Mouse (Mus musculus) embryonic stem cell, embryonic (primary cell): ENCODE results near the gene Tenm4.

Experiments
- CTCF ChIA-PET, 4 experiments: fragments of 300-600 bp in 2 of 4; fragments of 350-600 bp in 2 of 4; sonication (Branson Sonifier 250); formaldehyde crosslinking; loops; one replicate each; lab custom pipeline; 2022; ENCODE audit warnings: inconsistent platforms in 2 of 4; lab: Charles Lee
- POLR2A ChIA-PET, 4 experiments: fragments of 300-600 bp in 2 of 4; fragments of 350-600 bp in 2 of 4; sonication (Branson Sonifier 250); formaldehyde crosslinking; loops; one replicate each; lab custom pipeline; 2022; ENCODE audit warnings: antibody characterized with exemption in 4 of 4, inconsistent platforms in 1 of 4; lab: Charles Lee

Tenm4 gene

GRCm38 (mm10) chr7:96708968-96709367 is 537.9 kb downstream of the Tenm4 start:
- ChIA-PET POLR2A (no interaction called here), CTCF (no interaction called here)

- ChIA-PET CTCF (interaction anchor here in 1 of 4 experiments (0.6 kb wide), 1 partner anchor 52 kb away, joined by 3 read pairs; no protein-coding TSS in a partner anchor), POLR2A (interaction anchor here in 1 of 4 experiments (1.1 kb wide), 1 partner anchor 28 kb away, joined by 3 read pairs; no protein-coding TSS in a partner anchor)
These were observed 538.8 kb downstream of the Tenm4 start for GRCm38 (mm10) chr7:96709891-96710290.

DNA sequence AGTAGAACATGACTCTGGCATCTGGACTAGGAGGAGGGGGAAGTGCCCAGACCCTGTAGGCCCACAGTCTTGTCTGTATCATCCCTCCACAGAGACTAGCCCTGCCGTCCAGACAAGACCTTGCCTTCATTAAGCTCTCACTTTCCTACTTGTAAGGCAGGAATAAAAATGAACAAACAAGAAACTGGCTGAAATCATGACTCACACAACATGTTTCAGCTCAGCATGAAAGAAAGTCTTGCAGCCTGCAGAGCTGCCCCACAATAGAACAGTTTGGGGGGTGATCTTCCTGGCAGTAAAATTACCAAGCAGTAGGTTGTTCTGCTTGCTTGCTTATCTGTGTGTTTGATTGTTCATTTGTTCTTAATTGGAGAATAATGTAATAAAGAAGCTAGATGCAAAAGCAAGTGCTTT is 539.6 kb downstream of the Tenm4 start:
- CTCF ChIA-PET: no interaction called here

GRCm38 (mm10) chr7:96712876-96713275 is 541.8 kb downstream of the Tenm4 start:
- POLR2A ChIA-PET: interaction anchor here in 1 of 4 experiments (1.7 kb wide), 1 partner anchor 25 kb away, joined by 3 read pairs; no protein-coding TSS in a partner anchor
- CTCF ChIA-PET: no interaction called here

More for the DNA sequence above, 539.6 kb downstream of the Tenm4 start:
- POLR2A ChIA-PET: interaction anchor here in 1 of 4 experiments (1.1 kb wide), 1 partner anchor 27 kb away, joined by 3 read pairs; no protein-coding TSS in a partner anchor

DNA sequence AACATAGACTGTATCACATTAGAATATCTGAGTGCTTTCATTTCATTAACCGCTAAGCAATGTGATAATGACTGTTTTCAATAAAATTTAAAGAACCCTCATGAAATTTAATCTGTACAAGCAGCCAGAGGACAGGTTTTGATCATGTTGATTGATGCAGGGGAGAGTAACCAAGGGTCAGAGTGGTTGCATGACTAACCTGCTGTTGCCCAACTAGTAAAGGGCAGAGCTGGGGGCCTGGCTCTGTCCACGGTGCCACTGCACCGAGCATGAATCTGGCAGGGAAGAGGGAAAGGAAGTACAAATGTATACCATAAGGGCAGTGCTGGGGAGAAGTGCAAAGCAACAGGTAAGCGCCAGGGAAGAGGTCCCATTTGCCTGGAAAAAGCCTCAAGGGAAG is 545.9 kb downstream of the Tenm4 start:
- ChIA-PET CTCF (no interaction called here), POLR2A (no interaction called here)

- CTCF ChIA-PET: interaction anchor here in 1 of 4 experiments (0.5 kb wide), 1 partner anchor 192 kb away, joined by 3 read pairs; no protein-coding TSS in a partner anchor
- POLR2A ChIA-PET: interaction anchor here in 1 of 4 experiments (1.0 to 3.2 kb wide), 3 partner anchors 14 to 32 kb away, joined by 3 to 12 read pairs (median 3); no protein-coding TSS in a partner anchor
These were observed 547.4 kb downstream of the Tenm4 start for GRCm38 (mm10) chr7:96718201-96719155.

- CTCF ChIA-PET: interaction anchor here in 1 of 4 experiments (0.5 kb wide), 1 partner anchor 20 kb away, joined by 4 read pairs; no protein-coding TSS in a partner anchor
- POLR2A ChIA-PET: interaction anchor here in 1 of 4 experiments (0.7 to 3.2 kb wide), 4 partner anchors 12 to 170 kb away, joined by 3 to 12 read pairs (median 4); no protein-coding TSS in a partner anchor
These were observed 548.9 kb downstream of the Tenm4 start for GRCm38 (mm10) chr7:96719926-96720325.

- ChIA-PET CTCF (interaction anchor here in 3 of 4 experiments (0.5 to 0.6 kb wide), 3 partner anchors 20 to 1700 kb away, joined by 3 to 4 read pairs (median 3); no protein-coding TSS in a partner anchor), POLR2A (interaction anchor here in 1 of 4 experiments (0.7 to 3.2 kb wide), 5 partner anchors 12 to 169 kb away, joined by 3 to 12 read pairs (median 3); no protein-coding TSS in a partner anchor)
These were observed 549.4 kb downstream of the Tenm4 start for GRCm38 (mm10) chr7:96720465-96720864.

GRCm38 (mm10) chr7:96722796-96723195 is 551.8 kb downstream of the Tenm4 start:
- CTCF ChIA-PET: interaction anchor here in 1 of 4 experiments (0.6 to 0.7 kb wide), 3 partner anchors 50 to 280 kb away, joined by 4 to 7 read pairs (median 5); no protein-coding TSS in a partner anchor
- POLR2A ChIA-PET: interaction anchor here in 1 of 4 experiments (1.4 to 1.6 kb wide), 3 partner anchors 10 to 61 kb away, joined by 3 to 8 read pairs (median 5); no protein-coding TSS in a partner anchor

DNA sequence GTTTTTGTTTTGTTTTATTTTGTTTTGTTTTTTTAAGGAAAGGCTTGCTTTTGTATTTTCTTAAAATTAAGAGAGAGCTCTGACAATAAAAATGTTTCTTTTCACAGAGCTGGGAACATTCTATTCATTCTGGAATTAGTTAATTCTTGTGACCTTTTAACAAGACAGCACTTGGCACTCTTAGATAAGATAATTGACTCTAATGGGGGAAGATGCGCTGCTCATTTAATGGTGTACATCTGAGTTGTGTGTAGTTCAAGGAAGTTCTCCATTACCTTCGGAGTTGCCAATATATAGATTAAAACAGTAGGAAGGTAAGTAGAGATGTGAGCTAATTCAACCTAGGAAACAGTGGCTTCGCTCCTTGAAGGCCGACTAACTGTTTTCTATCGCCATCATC is 554.6 kb downstream of the Tenm4 start:
- CTCF ChIA-PET: no interaction called here

GRCm38 (mm10) chr7:96730360-96730759 is 559.3 kb downstream of the Tenm4 start:
- POLR2A ChIA-PET: interaction anchor here in 1 of 4 experiments (3.6 kb wide), 1 partner anchor 10 kb away, joined by 12 read pairs; no protein-coding TSS in a partner anchor
- CTCF ChIA-PET: interaction anchor here in 1 of 4 experiments (0.7 kb wide), 1 partner anchor 14 kb away, joined by 5 read pairs; no protein-coding TSS in a partner anchor

More for the DNA sequence above, 554.6 kb downstream of the Tenm4 start:
- POLR2A ChIA-PET: interaction anchor here in 1 of 4 experiments (0.9 kb wide), 1 partner anchor 646 kb away, joined by 3 read pairs; no protein-coding TSS in a partner anchor

DNA sequence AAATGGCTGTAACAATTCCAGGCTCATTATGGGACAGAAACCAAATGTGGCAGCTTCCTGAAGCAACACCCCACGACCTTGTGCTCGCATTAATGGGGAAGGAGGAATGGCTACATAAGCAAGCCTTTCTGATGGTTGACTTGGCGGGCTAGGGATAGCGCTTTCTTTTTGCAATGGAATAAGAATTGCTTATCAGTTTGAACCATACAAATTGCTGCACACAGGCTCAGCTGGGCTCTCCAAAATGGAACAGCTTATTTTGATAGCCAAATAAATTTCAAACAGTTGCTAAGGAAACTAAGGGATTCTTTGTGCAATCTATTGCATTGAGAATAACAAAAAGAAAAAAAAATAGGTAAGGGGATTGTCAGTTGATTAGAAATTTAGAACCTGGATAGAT is 560.9 kb downstream of the Tenm4 start:
- ChIA-PET CTCF (no interaction called here), POLR2A (interaction anchor here in 2 of 4 experiments (1.4 to 3.6 kb wide), 2 partner anchors 12 to 77 kb away, joined by 3 to 12 read pairs; no protein-coding TSS in a partner anchor)

GRCm38 (mm10) chr7:96734315-96735058 is 563.4 kb downstream of the Tenm4 start:
- ChIA-PET CTCF (interaction anchor here in 3 of 4 experiments (0.5 to 0.7 kb wide), 3 partner anchors 77 to 162 kb away, joined by 3 read pairs; no protein-coding TSS in a partner anchor), POLR2A (interaction anchor here in 2 of 4 experiments (0.6 to 0.9 kb wide), 2 partner anchors 15 to 210 kb away, joined by 3 read pairs; no protein-coding TSS in a partner anchor)

- ChIA-PET POLR2A (interaction anchor here in 1 of 4 experiments (1.2 to 4.1 kb wide), 2 partner anchors 11 to 102 kb away, joined by 3 to 19 read pairs; no protein-coding TSS in a partner anchor), CTCF (interaction anchor here in 1 of 4 experiments (0.5 kb wide), 1 partner anchor 21 kb away, joined by 4 read pairs; no protein-coding TSS in a partner anchor)
These were observed 569.6 kb downstream of the Tenm4 start for GRCm38 (mm10) chr7:96740631-96741030.

DNA sequence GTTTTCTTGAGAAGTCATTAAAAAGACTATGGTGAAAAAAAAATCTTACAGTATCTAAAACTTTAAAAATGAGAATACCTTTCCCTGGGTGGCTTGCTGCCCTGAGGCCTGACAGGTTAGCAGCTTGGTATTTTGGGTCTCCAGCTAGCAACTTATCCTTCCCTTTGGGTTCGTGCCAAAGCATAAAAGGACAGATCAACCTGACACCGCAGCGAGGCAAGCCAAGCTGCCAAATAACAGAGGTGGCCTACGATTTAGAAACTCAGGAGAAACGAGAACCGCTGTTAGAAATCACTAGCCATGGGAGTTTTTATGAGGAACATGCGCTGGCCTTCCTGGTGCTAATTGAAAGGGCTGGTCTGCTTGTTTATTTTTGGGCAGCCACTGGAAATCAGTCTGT is 571.2 kb downstream of the Tenm4 start:
- POLR2A ChIA-PET: interaction anchor here in 2 of 4 experiments (0.6 to 4.1 kb wide), 5 partner anchors 10 to 312 kb away, joined by 3 to 19 read pairs (median 3); no protein-coding TSS in a partner anchor

DNA sequence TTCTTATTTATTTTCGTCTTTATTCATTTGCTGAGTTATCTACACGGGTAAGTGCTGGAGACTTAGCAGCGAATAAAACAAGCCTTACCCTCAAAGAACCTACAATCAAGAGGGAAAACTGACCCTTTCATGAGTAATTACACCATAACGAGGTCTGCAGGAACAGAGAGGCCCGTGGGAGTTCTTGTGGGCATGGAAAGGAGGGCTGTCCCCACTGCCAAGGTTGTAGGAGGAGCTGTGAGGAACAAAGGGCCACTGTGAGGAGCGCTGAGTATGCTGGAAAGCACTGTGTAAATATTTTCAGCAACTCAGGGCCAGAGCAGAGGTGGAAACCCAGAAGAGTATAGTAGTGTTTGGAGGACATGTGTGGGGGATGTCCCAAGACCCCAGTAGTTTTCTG is 574.9 kb downstream of the Tenm4 start:
- ChIA-PET CTCF (no interaction called here), POLR2A (interaction anchor here in 1 of 4 experiments (1.4 kb wide), 1 partner anchor 13 kb away, joined by 4 read pairs; no protein-coding TSS in a partner anchor)

More for the DNA sequence above, 571.2 kb downstream of the Tenm4 start:
- CTCF ChIA-PET: interaction anchor here in 1 of 4 experiments (0.5 to 0.6 kb wide), 2 partner anchors 9 to 12 kb away, joined by 8 to 11 read pairs; no protein-coding TSS in a partner anchor

DNA sequence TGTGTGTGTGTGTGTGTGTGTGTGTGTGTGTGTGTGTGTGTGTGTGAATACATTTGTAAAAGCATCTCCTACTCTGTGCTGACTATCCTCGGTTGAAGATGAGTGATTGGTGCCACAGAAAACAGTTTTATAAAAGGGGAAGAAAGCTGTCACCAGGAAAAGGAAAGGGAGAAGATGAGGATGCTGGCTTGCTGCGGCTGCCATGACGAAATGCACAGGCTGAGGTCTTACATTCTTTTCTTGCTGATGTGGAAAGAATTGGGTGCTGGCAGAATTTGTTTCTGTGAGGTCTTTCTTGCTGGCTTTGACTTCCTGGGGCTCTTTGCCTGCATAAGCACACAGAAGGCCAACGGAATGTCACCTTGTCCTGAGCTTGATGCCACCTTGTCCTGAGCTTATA is 575.7 kb downstream of the Tenm4 start:
- ChIA-PET POLR2A (no interaction called here), CTCF (no interaction called here)
